In genomic region chr7:139506677-139507412, GRCm38 (mm10) we compare ENCODE assay signal across 23 mouse cellular contexts.
DNase-seq lines count a peak whose midpoint lies in the region; ATAC-seq lines count a peak whose summit lies in the region.
"Had no signal": no experiment of that assay in that cellular context is flagged by ENCODE, and none has a peak within 500 bp of the region (broad histone marks: within the 10 kb centered on the region; RNA-seq: fewer than 3 reads in every experiment).

No protein-coding gene starts in this region.

- no peak overlapping the region for H3K4me3 ChIP-seq in hindbrain, embryonic 14.5 days (replicated peaks; ENCODE audit: low read length)
- no peak overlapping the region for H3K4me3 ChIP-seq in hindbrain, embryonic 12.5 days
- no peak overlapping the region for H3K4me3 ChIP-seq in midbrain, embryonic 10.5 days
- H3K4me3 ChIP-seq in midbrain, embryonic 14.5 days (replicated peaks; ENCODE audit: low read depth, low read length) = no peak overlapping the region
- H3K4me3 ChIP-seq: forebrain, embryonic 13.5 days; heart, embryonic 12.5 days; hindbrain, embryonic 13.5 days; intestine, embryonic 15.5 days; limb, embryonic 13.5 days; liver, embryonic 12.5 days; neural tube, embryonic 15.5 days had no signal

- H3K4me1 ChIP-seq in hindbrain, embryonic 14.5 days (replicated peaks; ENCODE audit: control insufficient read depth, insufficient read depth, low read length) = peaks cover 6% of the 10 kb centered on the region; the same call in 1 of the 2 replicates
- H3K4me1 ChIP-seq in hindbrain, embryonic 12.5 days = peaks cover 20% of the 10 kb centered on the region
- peaks cover 32% of the 10 kb centered on the region for H3K4me1 ChIP-seq in midbrain, embryonic 10.5 days
- 0 out of 2 replicates have a peak, but pooled peaks cover 6% of the 10 kb centered on the region for H3K4me1 ChIP-seq in midbrain, embryonic 14.5 days (ENCODE audit: control insufficient read depth, insufficient read depth, low read length)
- H3K4me1 ChIP-seq: intestine, embryonic 15.5 days; limb, embryonic 13.5 days; liver, embryonic 12.5 days had no signal

- 0 out of 2 replicates have a peak overlapping the region, but pooled peaks have one; percentile 5 for H3K27ac ChIP-seq in hindbrain, embryonic 14.5 days
- H3K27ac ChIP-seq in hindbrain, embryonic 12.5 days = no peak overlapping the region
- no peak overlapping the region for H3K27ac ChIP-seq in midbrain, embryonic 10.5 days (replicated peaks)
- no peak overlapping the region for H3K27ac ChIP-seq in midbrain, embryonic 14.5 days (replicated peaks; ENCODE audit: low read depth, low read length)
- H3K27ac ChIP-seq: forebrain, embryonic 13.5 days; hindbrain, embryonic 13.5 days; intestine, embryonic 15.5 days; limb, embryonic 13.5 days; liver, embryonic 12.5 days; neural tube, embryonic 15.5 days had no signal

- H3K9me3 ChIP-seq in hindbrain, embryonic 14.5 days (ENCODE audit: control insufficient read depth, low read length) = no peaks in the 10 kb centered on the region
- H3K9me3 ChIP-seq in hindbrain, embryonic 12.5 days (replicated peaks) = no peaks in the 10 kb centered on the region
- H3K9me3 ChIP-seq in midbrain, embryonic 10.5 days (replicated peaks) = no peaks in the 10 kb centered on the region
- no peaks in the 10 kb centered on the region for H3K9me3 ChIP-seq in midbrain, embryonic 14.5 days (ENCODE audit: control insufficient read depth, low read length)
- H3K9me3 ChIP-seq: forebrain, embryonic 13.5 days; heart, embryonic 12.5 days; hindbrain, embryonic 13.5 days; intestine, embryonic 15.5 days; limb, embryonic 13.5 days; liver, embryonic 12.5 days; neural tube, embryonic 15.5 days had no signal

- no peak overlapping the region for H3K4me2 ChIP-seq in hindbrain, embryonic 14.5 days (replicated peaks)
- no peak overlapping the region for H3K4me2 ChIP-seq in hindbrain, embryonic 12.5 days (replicated peaks)
- no peak overlapping the region for H3K4me2 ChIP-seq in midbrain, embryonic 14.5 days (ENCODE audit: low read length)
- H3K4me2 ChIP-seq: forebrain, embryonic 13.5 days; heart, embryonic 12.5 days; hindbrain, embryonic 13.5 days; intestine, embryonic 15.5 days; limb, embryonic 13.5 days; liver, embryonic 12.5 days; neural tube, embryonic 15.5 days had no signal

- H3K9ac ChIP-seq in hindbrain, embryonic 14.5 days = no peak overlapping the region
- no peak overlapping the region for H3K9ac ChIP-seq in hindbrain, embryonic 12.5 days
- H3K9ac ChIP-seq in midbrain, embryonic 14.5 days (replicated peaks; ENCODE audit: low read length) = no peak overlapping the region
- H3K9ac ChIP-seq: forebrain, embryonic 13.5 days; heart, embryonic 12.5 days; hindbrain, embryonic 13.5 days; intestine, embryonic 15.5 days; limb, embryonic 13.5 days; liver, embryonic 12.5 days; neural tube, embryonic 15.5 days had no signal

- ATAC-seq in hindbrain, embryonic 14.5 days (ENCODE audit: low FRiP score) = no peak
- ATAC-seq in hindbrain, embryonic 12.5 days (ENCODE audit: low FRiP score) = no peak
- no peak for ATAC-seq in midbrain, embryonic 14.5 days (ENCODE audit: low FRiP score, low TSS enrichment)
- ATAC-seq: forebrain, embryonic 13.5 days; intestine, embryonic 15.5 days; liver, embryonic 12.5 days had no signal

- H3K27me3 ChIP-seq in hindbrain, embryonic 14.5 days (ENCODE audit: control insufficient read depth, insufficient read depth, low read length) = peaks cover 42% of the 10 kb centered on the region
- H3K27me3 ChIP-seq in hindbrain, embryonic 12.5 days = peaks cover 68% of the 10 kb centered on the region
- peaks cover 98% of the 10 kb centered on the region for H3K27me3 ChIP-seq in midbrain, embryonic 10.5 days (ENCODE audit: low read depth, poor library complexity, severe bottlenecking)
- peaks cover 27% of the 10 kb centered on the region for H3K27me3 ChIP-seq in midbrain, embryonic 14.5 days (ENCODE audit: control insufficient read depth, insufficient read depth, low read length)
- H3K27me3 ChIP-seq: heart, embryonic 12.5 days; intestine, embryonic 15.5 days; limb, embryonic 13.5 days; liver, embryonic 12.5 days had no signal

- DNase-seq in hindbrain, embryonic 14.5 days (ENCODE audit: low spot score) = no peak
- DNase-seq in midbrain, embryonic 10.5 days (ENCODE audit: low spot score) = peak; percentile 34
- DNase-seq in midbrain, embryonic 14.5 days = no peak
- peak; percentile 15 for DNase-seq in NIH3T3 (ENCODE audit: low read depth)
- peak; percentile 49 for DNase-seq in retina, postnatal 1 day
- DNase-seq in Muller cell, postnatal 12 days (ENCODE audit: inconsistent ontology term) = no peak
- DNase-seq: adrenal gland, postnatal 25 days; cerebellum, adult 8-10 months; cerebellum, postnatal 36 days; embryo, embryonic 11 days; heart, postnatal 10 days; kidney, adult 8-10 months; kidney, postnatal 4 days; right cerebral cortex, postnatal 14 days; thymus, postnatal 14 days had no signal

- no peaks in the 10 kb centered on the region for H3K36me3 ChIP-seq in hindbrain, embryonic 14.5 days (replicated peaks; ENCODE audit: control insufficient read depth, insufficient read depth)
- no peaks in the 10 kb centered on the region for H3K36me3 ChIP-seq in hindbrain, embryonic 12.5 days
- no peaks in the 10 kb centered on the region for H3K36me3 ChIP-seq in midbrain, embryonic 10.5 days
- H3K36me3 ChIP-seq in midbrain, embryonic 14.5 days (ENCODE audit: control insufficient read depth, insufficient read depth, low read length) = no peaks in the 10 kb centered on the region
- H3K36me3 ChIP-seq: hindbrain, embryonic 13.5 days; intestine, embryonic 15.5 days; liver, embryonic 12.5 days; neural tube, embryonic 15.5 days had no signal

- WGBS in hindbrain, embryonic 14.5 days = 70% methylated on average over 9 of the region's 9 CpGs
- 67% methylated on average over 9 of the region's 9 CpGs for WGBS in hindbrain, embryonic 12.5 days
- WGBS in midbrain, embryonic 10.5 days = 75% methylated on average over 9 of the region's 9 CpGs
- 56% methylated on average over 9 of the region's 9 CpGs for WGBS in midbrain, embryonic 14.5 days

Comparison
In these comparisons a context has a peak if more than half of its experiments do, and no peak if none do; other contexts are left out.
1. DNase-seq: peak in midbrain, embryonic 10.5 days (single experiment), NIH3T3 (single experiment) and retina, postnatal 1 day (single experiment); none in hindbrain, embryonic 14.5 days (single experiment), midbrain, embryonic 14.5 days (single experiment) and Muller cell, postnatal 12 days (single experiment).